Mouse (Mus musculus) embryonic facial prominence, embryonic 10.5 days (tissue): ENCODE results near the gene Zfp42. TPM values are rescaled to one million over a fixed set of nuclear protein-coding genes. Genes with fewer than 3 reads are reported as not detected.

ENCODE experiments used
- polyA plus RNA-seq: library from polyadenylated mRNA; unstranded; fragments of >200 nt; fragmentation: Nextera tagmentation; extraction: Ambion mirVana; gene quantifications from 2 replicates; pipeline ENCODE4 v1.2.1, GENCODE M21; 2016

The Zfp42 gene
- polyA plus RNA-seq, 1 experiment from 2014 or later, result not detected

Other genes starting within 250 kb of the Zfp42 start
- not detected in 2 replicates for gene Triml1, start 165.5 kb downstream of the Zfp42 start, polyA plus RNA-seq
- not detected in 2 replicates for gene Triml2, start 126.4 kb downstream of the Zfp42 start, polyA plus RNA-seq
- gene Adam26b, start 221.1 kb upstream of the Zfp42 start, polyA plus RNA-seq, result not detected in 2 replicates